ENCODE assay signal across 8 mouse cellular contexts in genomic region chr19:47578581-47579224, GRCm38 (mm10). TPM values are rescaled to one million over a fixed set of nuclear protein-coding genes. Genes with fewer than 3 reads are reported as not detected.
DNase-seq lines count a peak whose midpoint lies in the region; ATAC-seq and TF ChIP-seq lines count a peak whose summit lies in the region.

No protein-coding gene starts in this region.

- H3K36me3 ChIP-seq in heart, embryonic 11.5 days (ENCODE audit: control insufficient read depth, insufficient read depth, low read length) = no peaks in the 10 kb centered on the region
- H3K36me3 ChIP-seq in hindbrain, embryonic 10.5 days = no peaks in the 10 kb centered on the region
- H3K36me3 ChIP-seq in limb, embryonic 12.5 days = no peaks in the 10 kb centered on the region
- no peaks in the 10 kb centered on the region for H3K36me3 ChIP-seq in midbrain, postnatal 0 days (ENCODE audit: insufficient read depth, low read length)

- TF ChIP-seq CTCF in bone marrow macrophage, adult 2 months (IDR thresholded peaks at IDR 0.05; ENCODE audit: low read depth, low read length) = no peak
- TF ChIP-seq CTCF in midbrain, postnatal 0 days (IDR thresholded peaks at IDR 0.05) = no peak

- H3K4me3 ChIP-seq in heart, embryonic 11.5 days (ENCODE audit: low read depth, low read length) = peak overlapping the region; percentile 85
- H3K4me3 ChIP-seq in bone marrow macrophage, adult 2 months (ENCODE audit: insufficient read depth, low read length) = peak overlapping the region; percentile 65
- H3K4me3 ChIP-seq in hindbrain, embryonic 10.5 days = peak overlapping the region; percentile 78
- H3K4me3 ChIP-seq in limb, embryonic 12.5 days (replicated peaks) = peak overlapping the region; percentile 81
- peak overlapping the region; percentile 84 for H3K4me3 ChIP-seq in midbrain, postnatal 0 days (ENCODE audit: low read depth, low read length)

- no peak for DNase-seq in heart, postnatal 25 days (ENCODE audit: low spot score)
- DNase-seq in hindbrain, embryonic 10.5 days (ENCODE audit: low spot score) = no peak
- DNase-seq in midbrain, postnatal 0 days (ENCODE audit: low spot score) = no peak
- no peak for DNase-seq in embryo, embryonic 9.5 days (ENCODE audit: extremely low spot score)
- no peak for DNase-seq in spleen, adult 12 weeks (ENCODE audit: low spot score)

- intact Hi-C loops in heart, postnatal 25 days (cut with DNase I) = loop anchor here (1.0 kb wide), 1 partner anchor 41 kb away; the partner anchor contains the start of gene Stn1

- H3K4me2 ChIP-seq in heart, embryonic 11.5 days = peak overlapping the region; percentile 84
- H3K4me2 ChIP-seq in limb, embryonic 12.5 days = peak overlapping the region; percentile 80
- peak overlapping the region; percentile 71 for H3K4me2 ChIP-seq in midbrain, postnatal 0 days (ENCODE audit: low read depth, low read length, poor library complexity, severe bottlenecking)

- H3K27ac ChIP-seq in heart, embryonic 11.5 days (ENCODE audit: low read depth, low read length) = peak overlapping the region; percentile 97
- H3K27ac ChIP-seq in bone marrow macrophage, adult 2 months (ENCODE audit: insufficient read depth, low read depth, low read length) = peak overlapping the region; percentile 64
- H3K27ac ChIP-seq in hindbrain, embryonic 10.5 days = peak overlapping the region; percentile 97
- peak overlapping the region; percentile 92 for H3K27ac ChIP-seq in limb, embryonic 12.5 days
- H3K27ac ChIP-seq in midbrain, postnatal 0 days (ENCODE audit: low read depth, low read length) = peak overlapping the region; percentile 73

- H3K9ac ChIP-seq in heart, embryonic 11.5 days (ENCODE audit: low read depth, low read length) = peak overlapping the region; percentile 96
- peak overlapping the region; percentile 91 for H3K9ac ChIP-seq in limb, embryonic 12.5 days (replicated peaks)
- H3K9ac ChIP-seq in midbrain, postnatal 0 days (replicated peaks; ENCODE audit: low read length, poor library complexity, severe bottlenecking) = peak overlapping the region; percentile 86; the same call in 1 of the 2 replicates

- peaks cover 26% of the 10 kb centered on the region for H3K4me1 ChIP-seq in heart, embryonic 11.5 days (ENCODE audit: control insufficient read depth, insufficient read depth, low read length)
- H3K4me1 ChIP-seq in bone marrow macrophage, adult 2 months (ENCODE audit: control insufficient read depth, insufficient read depth, low read length) = peaks cover 4% of the 10 kb centered on the region; the same call in 1 of the 2 replicates
- peaks cover 25% of the 10 kb centered on the region for H3K4me1 ChIP-seq in hindbrain, embryonic 10.5 days (replicated peaks)
- H3K4me1 ChIP-seq in limb, embryonic 12.5 days (replicated peaks) = peaks cover 23% of the 10 kb centered on the region
- no peaks in the 10 kb centered on the region; the same call in 1 of the 2 replicates for H3K4me1 ChIP-seq in midbrain, postnatal 0 days (ENCODE audit: insufficient read depth, low read length)

- H3K9me3 ChIP-seq in heart, embryonic 11.5 days (replicated peaks; ENCODE audit: control insufficient read depth, low read length) = no peaks in the 10 kb centered on the region
- H3K9me3 ChIP-seq in hindbrain, embryonic 10.5 days = no peaks in the 10 kb centered on the region
- H3K9me3 ChIP-seq in limb, embryonic 12.5 days = no peaks in the 10 kb centered on the region
- H3K9me3 ChIP-seq in midbrain, postnatal 0 days (ENCODE audit: low read length) = no peaks in the 10 kb centered on the region

- no peaks in the 10 kb centered on the region for H3K27me3 ChIP-seq in heart, embryonic 11.5 days (ENCODE audit: control insufficient read depth, insufficient read depth, low read length)
- H3K27me3 ChIP-seq in hindbrain, embryonic 10.5 days (ENCODE audit: insufficient read depth, poor library complexity, severe bottlenecking) = peaks cover 3% of the 10 kb centered on the region; the same call in 1 of the 2 replicates
- no peaks in the 10 kb centered on the region for H3K27me3 ChIP-seq in limb, embryonic 12.5 days
- H3K27me3 ChIP-seq in midbrain, postnatal 0 days (ENCODE audit: insufficient read depth, low read length) = no peaks in the 10 kb centered on the region

- TF ChIP-seq POLR2A in bone marrow macrophage, adult 2 months (IDR thresholded peaks at IDR 0.05; ENCODE audit: borderline replicate concordance, low read depth, low read length) = no peak

- ATAC-seq in heart, embryonic 11.5 days (replicated peaks; ENCODE audit: insufficient number of reproducible peaks, low FRiP score, low TSS enrichment) = no peak
- peak; percentile 62 for ATAC-seq in limb, embryonic 12.5 days (ENCODE audit: insufficient number of reproducible peaks, insufficient read depth, low FRiP score, low TSS enrichment, low read depth)
- ATAC-seq in midbrain, postnatal 0 days (ENCODE audit: low FRiP score) = no peak

- WGBS in heart, embryonic 11.5 days (ENCODE audit: insufficient replicate concordance) = 9% methylated on average over 13 of the region's 13 CpGs
- WGBS in hindbrain, embryonic 10.5 days = 13% methylated on average over 13 of the region's 13 CpGs
- WGBS in limb, embryonic 12.5 days = 8% methylated on average over 13 of the region's 13 CpGs
- WGBS in midbrain, postnatal 0 days = 18% methylated on average over 13 of the region's 13 CpGs

RNA-seq across cellular contexts. Expression of gene Slk, which starts 0.8 kb away (rescaled TPM):
- polyA plus RNA-seq in heart, embryonic 11.5 days (2014; fragmentation: Nextera tagmentation; extraction: Ambion mirVana) = 11.3 and 14.1 TPM in 2 replicates
- 10 to 100 TPM; 84.7 to 94.1 TPM for total RNA-seq in heart, postnatal 25 days (2021)
- 79.6 and 88.5 TPM in 2 replicates for polyA plus RNA-seq in bone marrow macrophage, adult 2 months (2012; ENCODE audit: insufficient read depth, insufficient read length, missing spikeins)
- polyA plus RNA-seq in hindbrain, embryonic 10.5 days (2016; fragmentation: Nextera tagmentation; extraction: Ambion mirVana) = 5.1 and 7.8 TPM in 2 replicates
- 10.1 and 11.8 TPM in 2 replicates for polyA plus RNA-seq in limb, embryonic 12.5 days (2016; fragmentation: Nextera tagmentation; extraction: Ambion mirVana)
- total RNA-seq in midbrain, postnatal 0 days (2014; rRNA removed) = 19.5 and 33.3 TPM in 2 replicates
- 2.7 and 4.0 TPM in 2 replicates for polyA plus RNA-seq in midbrain, postnatal 0 days (2015; fragmentation: Nextera tagmentation; extraction: Ambion mirVana)

RNA-seq across cellular contexts. Expression of gene Stn1, which starts 41.4 kb away (rescaled TPM):
- polyA plus RNA-seq in heart, embryonic 11.5 days (2014; fragmentation: Nextera tagmentation; extraction: Ambion mirVana) = 40.0 and 41.6 TPM in 2 replicates
- total RNA-seq in heart, postnatal 25 days (2021) = 10 to 100 TPM; 17.8 to 18.9 TPM
- polyA plus RNA-seq in bone marrow macrophage, adult 2 months (2012; ENCODE audit: insufficient read depth, insufficient read length, missing spikeins) = 20.6 and 22.5 TPM in 2 replicates
- polyA plus RNA-seq in hindbrain, embryonic 10.5 days (2016; fragmentation: Nextera tagmentation; extraction: Ambion mirVana) = 60.9 and 63.5 TPM in 2 replicates
- polyA plus RNA-seq in limb, embryonic 12.5 days (2016; fragmentation: Nextera tagmentation; extraction: Ambion mirVana) = 55.1 and 55.3 TPM in 2 replicates
- total RNA-seq in midbrain, postnatal 0 days (2014; rRNA removed) = 16.3 and 28.1 TPM in 2 replicates
- polyA plus RNA-seq in midbrain, postnatal 0 days (2015; fragmentation: Nextera tagmentation; extraction: Ambion mirVana) = 19.5 and 22.2 TPM in 2 replicates
